10 mouse cellular contexts compared by ENCODE assay signal in the genomic region with DNA sequence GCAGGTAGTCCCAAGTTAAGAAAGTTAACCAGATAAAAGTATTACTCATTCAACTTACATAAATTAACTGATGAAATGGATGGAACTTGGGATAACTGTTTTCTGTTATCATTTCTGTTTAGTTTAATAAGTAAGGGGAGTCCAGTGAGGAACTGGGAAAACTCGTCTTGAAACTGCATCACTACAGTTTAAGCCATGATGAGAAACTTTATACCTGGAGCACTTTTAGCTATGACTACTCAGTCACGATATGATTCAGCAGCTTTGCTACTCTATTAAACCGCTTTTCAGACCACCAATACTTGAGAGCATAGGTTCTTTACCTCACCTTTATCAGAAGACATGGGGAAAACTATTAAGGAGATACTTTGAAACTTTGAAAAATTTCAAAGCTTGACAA. TPM values are rescaled to one million over a fixed set of nuclear protein-coding genes. Genes with fewer than 3 reads are reported as not detected.
DNase-seq lines count a peak whose midpoint lies in the region; ATAC-seq and TF ChIP-seq lines count a peak whose summit lies in the region.
"Had no signal": no experiment of that assay in that cellular context is flagged by ENCODE, and none has a peak within 500 bp of the region (broad histone marks: within the 10 kb centered on the region; RNA-seq: fewer than 3 reads in every experiment).

No protein-coding gene starts in this region.

- no peak overlapping the region for H3K27ac ChIP-seq in heart, adult 2 months
- no peak overlapping the region for H3K27ac ChIP-seq in stomach, embryonic 14.5 days (ENCODE audit: low read length)
- no peak overlapping the region for H3K27ac ChIP-seq in stomach, postnatal 0 days (replicated peaks)
- H3K27ac ChIP-seq in limb, embryonic 13.5 days, result no peak overlapping the region

- no peaks in the 10 kb centered on the region for H3K27me3 ChIP-seq in heart, adult 2 months (ENCODE audit: control insufficient read depth, insufficient read depth, low read length)
- H3K27me3 ChIP-seq in stomach, embryonic 14.5 days (ENCODE audit: control insufficient read depth, insufficient read depth, low read length), result peaks cover 9% of the 10 kb centered on the region; the same call in 1 of the 2 replicates
- H3K27me3 ChIP-seq in stomach, postnatal 0 days (ENCODE audit: control insufficient read depth, insufficient read depth, low read length), result no peaks in the 10 kb centered on the region
- H3K27me3 ChIP-seq in limb, embryonic 13.5 days, result peaks cover 11% of the 10 kb centered on the region; the same call in 1 of the 2 replicates
- H3K27me3 ChIP-seq: Patski had no signal

- intact Hi-C loops in heart, adult 2 months (cut with DNase I), result no loop called here

- DNase-seq in heart, adult 2 months, result no peak
- no peak for DNase-seq in heart, adult 18-20 months
- DNase-seq in stomach, postnatal 0 days (ENCODE audit: low spot score), result no peak
- no peak for DNase-seq in cerebellum, adult 11 months
- DNase-seq in ovary, postnatal 10 days (ENCODE audit: low spot score), result no peak
- DNase-seq in cerebellum, adult 11-12 months, result no peak
- DNase-seq: kidney, adult 8-10 months had no signal

- no peaks in the 10 kb centered on the region for H3K36me3 ChIP-seq in heart, adult 2 months (ENCODE audit: control insufficient read depth, insufficient read depth, low read length)
- no peaks in the 10 kb centered on the region for H3K36me3 ChIP-seq in stomach, embryonic 14.5 days (ENCODE audit: control insufficient read depth, insufficient read depth, low read length)
- H3K36me3 ChIP-seq in stomach, postnatal 0 days (ENCODE audit: control insufficient read depth, insufficient read depth, low read length), result no peaks in the 10 kb centered on the region
- 0 out of 2 replicates have a peak, but pooled peaks cover 3% of the 10 kb centered on the region for H3K36me3 ChIP-seq in limb, embryonic 13.5 days

- ATAC-seq in stomach, embryonic 14.5 days (ENCODE audit: insufficient number of reproducible peaks, insufficient read depth, low FRiP score, low read depth), result no peak
- ATAC-seq in stomach, postnatal 0 days (ENCODE audit: low FRiP score, low TSS enrichment), result no peak
- no peak for ATAC-seq in limb, embryonic 13.5 days (ENCODE audit: low FRiP score, low read depth)
- ATAC-seq: Patski had no signal

- peak overlapping the region; percentile 54; the same call in 1 of the 2 replicates for H3K4me3 ChIP-seq in heart, adult 2 months
- no peak overlapping the region; the same call in 1 of the 2 replicates for H3K4me3 ChIP-seq in stomach, embryonic 14.5 days (ENCODE audit: low read depth, low read length)
- no peak overlapping the region for H3K4me3 ChIP-seq in stomach, postnatal 0 days (ENCODE audit: low read depth, low read length)
- peak overlapping the region; percentile 79 for H3K4me3 ChIP-seq in limb, embryonic 13.5 days

- no peaks in the 10 kb centered on the region for H3K9me3 ChIP-seq in stomach, embryonic 14.5 days (ENCODE audit: control insufficient read depth, low read depth, low read length)
- no peaks in the 10 kb centered on the region for H3K9me3 ChIP-seq in stomach, postnatal 0 days (ENCODE audit: control insufficient read depth, low read length)
- H3K9me3 ChIP-seq in limb, embryonic 13.5 days, result no peaks in the 10 kb centered on the region

- no peak for TF ChIP-seq POLR2A in heart, adult 2 months (IDR thresholded peaks at IDR 0.05; ENCODE audit: insufficient read depth, low read depth, low read length)

- no peaks in the 10 kb centered on the region for H3K79me2 ChIP-seq in heart, adult 2 months (replicated peaks; ENCODE audit: control insufficient read depth, insufficient read depth, low read length)

- no peak for TF ChIP-seq CTCF in heart, adult 2 months (IDR thresholded peaks at IDR 0.05)
- no peak for TF ChIP-seq CTCF in stomach, postnatal 0 days (IDR thresholded peaks at IDR 0.05; ENCODE audit: low read depth)

- TF ChIP-seq EP300 in heart, adult 2 months (IDR thresholded peaks at IDR 0.05; ENCODE audit: insufficient read depth, low read depth, low read length), result no peak
- TF ChIP-seq EP300 in stomach, postnatal 0 days (optimal IDR thresholded peaks at IDR 0.05), result no peak

- H3K4me2 ChIP-seq in stomach, embryonic 14.5 days (replicated peaks; ENCODE audit: low read depth, low read length), result peak overlapping the region; percentile 88; the same call in 1 of the 2 replicates
- no peak overlapping the region for H3K4me2 ChIP-seq in stomach, postnatal 0 days (replicated peaks; ENCODE audit: low read depth)
- peak overlapping the region; percentile 94 for H3K4me2 ChIP-seq in limb, embryonic 13.5 days (replicated peaks)

- WGBS in heart, adult 2 months, result 87% methylated on average over 3 of the region's 3 CpGs
- WGBS in stomach, embryonic 14.5 days, result 66% methylated on average over 3 of the region's 3 CpGs
- 65% methylated on average over 3 of the region's 3 CpGs for WGBS in stomach, postnatal 0 days
- WGBS in limb, embryonic 13.5 days, result 40% methylated on average over 3 of the region's 3 CpGs

- no peaks in the 10 kb centered on the region for H3K4me1 ChIP-seq in heart, adult 2 months (ENCODE audit: control insufficient read depth, insufficient read depth, low read length)
- no peaks in the 10 kb centered on the region for H3K4me1 ChIP-seq in stomach, embryonic 14.5 days (ENCODE audit: control insufficient read depth, insufficient read depth, low read length)
- no peaks in the 10 kb centered on the region for H3K4me1 ChIP-seq in stomach, postnatal 0 days (replicated peaks; ENCODE audit: control insufficient read depth, insufficient read depth)
- peaks cover 15% of the 10 kb centered on the region for H3K4me1 ChIP-seq in limb, embryonic 13.5 days

- H3K9ac ChIP-seq in heart, adult 2 months (ENCODE audit: low read depth, low read length), result no peak overlapping the region
- H3K9ac ChIP-seq in stomach, embryonic 14.5 days (replicated peaks; ENCODE audit: low read depth, low read length), result no peak overlapping the region
- H3K9ac ChIP-seq in stomach, postnatal 0 days (ENCODE audit: low read length), result no peak overlapping the region
- H3K9ac ChIP-seq in limb, embryonic 13.5 days, result no peak overlapping the region; the same call in 1 of the 2 replicates

RNA-seq across cellular contexts. Expression of a gene that starts 1.5 kb away (rescaled TPM):
- 1 to 10 TPM; 1.4 to 2.6 TPM for total RNA-seq in heart, adult 2 months (2021)
- 1.2 and 2.2 TPM in 2 replicates for polyA plus RNA-seq in heart, adult 2 months (2012; rRNA removed)
- 1 to 10 TPM; 2.6 to 3.2 TPM for total RNA-seq in heart, adult 18-20 months (2021)
- polyA plus RNA-seq in stomach, embryonic 14.5 days (2014; fragmentation: Nextera tagmentation; extraction: Ambion mirVana), result 9.3 and 9.6 TPM in 2 replicates
- polyA plus RNA-seq in stomach, postnatal 0 days (2015; fragmentation: Nextera tagmentation; extraction: Ambion mirVana), result 5.1 and 5.8 TPM in 2 replicates
- polyA plus RNA-seq in limb, embryonic 13.5 days (2015; fragmentation: Nextera tagmentation; extraction: Ambion mirVana), result 16.7 and 20.7 TPM in 2 replicates

Comparison
In these comparisons a context has a peak if more than half of its experiments do, and no peak if none do; other contexts are left out.
1. H3K4me3 ChIP-seq: peak in heart, adult 2 months (single experiment) and limb, embryonic 13.5 days (single experiment); none in stomach, embryonic 14.5 days (single experiment) and stomach, postnatal 0 days (single experiment).